Mouse (Mus musculus) gastrocnemius, postnatal 36 days (tissue): ENCODE results near the gene Map6. TPM values are rescaled to one million over a fixed set of nuclear protein-coding genes. Genes with fewer than 3 reads are reported as not detected.
"Not testable (repeated sequence)": the region's sequence is repeated elsewhere in the genome, so short reads cannot be mapped to it uniquely, and the experiment has no call there.

Experiments
- DNase-seq, 2 experiments: peaks; one replicate each; pipeline ENCODE4 v3.0.0; 2022
- intact Hi-C: fragments of 180-260 bp; cut with DNase I; formaldehyde crosslinking; loops from one replicate; pipeline ENCODE4 v1.15.1; 2025
- total RNA-seq, 2 experiments: library from RNA; stranded (reverse); gene quantifications; 2 replicates each; pipeline ENCODE4 v1.2.3; 2021

Gene Map6
- total RNA-seq, 2 experiments from 2014 or later = 3.1 to 3.4 TPM

- intact Hi-C loops = no loop called here
- DNase-seq = peak in 1 of 2 experiments; percentile 46
These were observed 84.0 kb downstream of the Map6 start for GRCm38 (mm10) chr7:99351104-99351801.

GRCm38 (mm10) chr7:99351802-99352517 is 84.7 kb downstream of the Map6 start:
- DNase-seq = no peak
- intact Hi-C loops = no loop called here

- intact Hi-C loops = no loop called here
- peak; percentile 82 to 89 for DNase-seq
These were observed 85.5 kb downstream of the Map6 start, which contains the start of gene Serpinh1 for GRCm38 (mm10) chr7:99352526-99353400. TSS of gene Serpinh1 (minus strand) at chr7:99353239.

- intact Hi-C loops = no loop called here
- DNase-seq = peak; percentile 61 to 76
These were observed 88.5 kb downstream of the Map6 start for GRCm38 (mm10) chr7:99355731-99356131.

- intact Hi-C loops = no loop called here
- DNase-seq = peak; percentile 40 to 52
These were observed 89.1 kb downstream of the Map6 start for GRCm38 (mm10) chr7:99356244-99356930.

GRCm38 (mm10) chr7:99357201-99357600 is 90.0 kb downstream of the Map6 start:
- intact Hi-C loops = no loop called here
- no peak for DNase-seq

GRCm38 (mm10) chr7:99358371-99358770 is 91.1 kb downstream of the Map6 start:
- intact Hi-C loops = no loop called here
- no peak for DNase-seq

GRCm38 (mm10) chr7:99360021-99360802 is 93.0 kb downstream of the Map6 start:
- intact Hi-C loops = no loop called here
- peak; percentile 72 to 88 for DNase-seq

GRCm38 (mm10) chr7:99360803-99361414 is 93.7 kb downstream of the Map6 start:
- intact Hi-C loops = no loop called here
- DNase-seq = peak in 1 of 2 experiments; percentile 13

GRCm38 (mm10) chr7:99362137-99362536 is 94.9 kb downstream of the Map6 start:
- DNase-seq = no peak

GRCm38 (mm10) chr7:99365069-99365468 is 97.8 kb downstream of the Map6 start:
- peak in 1 of 2 experiments; percentile 71 for DNase-seq

More at GRCm38 (mm10) chr7:99362137-99362536, 94.9 kb downstream of the Map6 start:
- intact Hi-C loops = no loop called here

GRCm38 (mm10) chr7:99366716-99367115 is 99.5 kb downstream of the Map6 start:
- intact Hi-C loops = no loop called here
- DNase-seq = no peak

More at GRCm38 (mm10) chr7:99365069-99365468, 97.8 kb downstream of the Map6 start:
- intact Hi-C loops = loop anchor here (1.0 kb wide), 1 partner anchor 32 kb away; no protein-coding TSS in a partner anchor

- intact Hi-C loops = not testable (repeated sequence)
These were observed 107.1 kb downstream of the Map6 start for GRCm38 (mm10) chr7:99374325-99374724.

GRCm38 (mm10) chr7:99375455-99375854 is 108.2 kb downstream of the Map6 start:
- intact Hi-C loops = no loop called here
- DNase-seq = peak; percentile 61 to 70

More at GRCm38 (mm10) chr7:99374325-99374724, 107.1 kb downstream of the Map6 start:
- not testable (repeated sequence) for DNase-seq

GRCm38 (mm10) chr7:99378870-99379269 is 111.6 kb downstream of the Map6 start:
- intact Hi-C loops = no loop called here
- DNase-seq = no peak

- no peak for DNase-seq
- intact Hi-C loops = no loop called here
These were observed 113.4 kb downstream of the Map6 start for GRCm38 (mm10) chr7:99380491-99381213.

GRCm38 (mm10) chr7:99381214-99382087 is 114.2 kb downstream of the Map6 start, which contains the start of gene Gdpd5:
TSS of gene Gdpd5 (plus strand) at chr7:99381414.
- intact Hi-C loops = no loop called here
- DNase-seq = peak; percentile 99 to 100
